ENCODE assay signal across 11 mouse cellular contexts in the genomic region with DNA sequence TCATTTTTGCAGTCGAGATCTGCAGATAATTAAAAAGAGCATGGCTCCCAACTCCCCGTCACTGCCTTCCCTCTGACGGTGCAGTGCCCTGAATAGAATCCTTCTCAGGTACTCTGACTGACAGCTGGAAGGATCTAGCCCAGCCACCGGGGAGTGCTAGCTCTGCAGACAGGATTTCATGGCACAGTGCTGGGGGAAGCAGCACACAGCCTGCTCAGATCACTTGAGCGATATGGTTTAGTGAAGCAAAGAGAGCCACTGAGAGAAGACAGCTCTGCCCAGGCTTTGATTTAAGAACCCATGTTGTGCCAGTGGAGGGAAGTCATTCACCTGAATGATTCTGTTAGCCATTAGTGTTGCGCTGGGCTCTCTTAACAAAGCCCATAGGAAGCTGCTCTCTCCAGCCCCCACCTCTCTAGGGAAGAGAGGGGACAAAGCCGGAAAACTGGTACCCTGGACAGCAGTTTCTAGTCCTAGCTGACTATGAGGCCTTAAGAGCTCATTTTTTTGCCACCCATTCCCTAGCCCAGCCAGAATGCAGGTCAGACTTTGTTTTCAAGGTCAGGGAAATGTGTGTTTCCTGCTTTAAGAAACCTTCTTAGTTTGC.
DNase-seq lines count a peak whose midpoint lies in the region; ATAC-seq and TF ChIP-seq lines count a peak whose summit lies in the region.
"Had no signal": no experiment of that assay in that cellular context is flagged by ENCODE, and none has a peak within 500 bp of the region (broad histone marks: within the 10 kb centered on the region; RNA-seq: fewer than 3 reads in every experiment).

No protein-coding gene starts in this region.

- DNase-seq in cerebellum, postnatal 10 days, result peak; percentile 25 to 33
- no peak for DNase-seq in cerebellum, adult 11 months
- no peak for DNase-seq in left cerebral cortex, adult 2 months (ENCODE audit: extremely low spot score in 1 of 2, low spot score in 2 of 2)
- no peak for DNase-seq in left cerebral cortex, adult 11 months (ENCODE audit: low spot score)
- DNase-seq in retina, embryonic 14.5 days (ENCODE audit: low spot score), result peak; percentile 54
- no peak for DNase-seq in urinary bladder, postnatal 25 days (ENCODE audit: low spot score)
- DNase-seq in heart, postnatal 10 days, result no peak
- DNase-seq: lung, postnatal 10 days had no signal

- TF ChIP-seq CTCF in left cerebral cortex, adult 2 months (IDR thresholded peaks at IDR 0.05), result no peak

- H3K27me3 ChIP-seq in hindbrain, embryonic 16.5 days (replicated peaks; ENCODE audit: control insufficient read depth, insufficient read depth, low read length), result no peaks in the 10 kb centered on the region

- H3K4me3 ChIP-seq in left cerebral cortex, adult 2 months, result no peak overlapping the region
- no peak overlapping the region for H3K4me3 ChIP-seq in hindbrain, embryonic 16.5 days (ENCODE audit: low read length)
- H3K4me3 ChIP-seq: heart, embryonic 10.5 days had no signal

- intact Hi-C loops in left cerebral cortex, adult 2 months (cut with DNase I), result no loop called here
- intact Hi-C loops in heart, postnatal 10 days (cut with DNase I), result no loop called here

- H3K4me1 ChIP-seq in hindbrain, embryonic 16.5 days (ENCODE audit: control insufficient read depth, insufficient read depth, low read depth, low read length), result no peaks in the 10 kb centered on the region

- ATAC-seq in hindbrain, embryonic 16.5 days, result peak; percentile 81

- H3K9me3 ChIP-seq in hindbrain, embryonic 16.5 days (ENCODE audit: control insufficient read depth, low read length), result no peaks in the 10 kb centered on the region
- H3K9me3 ChIP-seq: heart, embryonic 10.5 days had no signal

- no peaks in the 10 kb centered on the region for H3K36me3 ChIP-seq in hindbrain, embryonic 16.5 days (ENCODE audit: control insufficient read depth, insufficient read depth, low read length)
- H3K36me3 ChIP-seq: heart, embryonic 10.5 days had no signal

- H3K4me2 ChIP-seq in hindbrain, embryonic 16.5 days (ENCODE audit: low read length), result no peak overlapping the region

- 27% methylated on average over 7 of the region's 7 CpGs for WGBS in hindbrain, embryonic 16.5 days

- no peak overlapping the region for H3K9ac ChIP-seq in hindbrain, embryonic 16.5 days (ENCODE audit: low read depth, low read length)

- H3K27ac ChIP-seq in left cerebral cortex, adult 2 months, result peak overlapping the region; percentile 28; the same call in 1 of the 2 replicates
- peak overlapping the region; percentile 77 for H3K27ac ChIP-seq in hindbrain, embryonic 16.5 days (ENCODE audit: low read depth, low read length)
- H3K27ac ChIP-seq: heart, embryonic 10.5 days; stomach, postnatal 0 days had no signal

Comparison
In these comparisons a context has a peak if more than half of its experiments do, and no peak if none do; other contexts are left out.
1. DNase-seq: peak in cerebellum, postnatal 10 days (2 of 2) and retina, embryonic 14.5 days (single experiment); none in cerebellum, adult 11 months (single experiment), left cerebral cortex, adult 2 months (0 of 2), left cerebral cortex, adult 11 months (single experiment), urinary bladder, postnatal 25 days (single experiment) and heart, postnatal 10 days (0 of 2).